Mouse (Mus musculus): ENCODE measurements around the gene Ugt8a. TPM values are rescaled to one million over a fixed set of nuclear protein-coding genes. Genes with fewer than 3 reads are reported as not detected.

Gene Ugt8a
- total RNA-seq, 2 experiments from 2014 or later: 0.13 to 0.33 TPM

GRCm38 (mm10) chr3:125874371-125874770, 64.0 kb downstream of the Ugt8a start:
- ATAC-seq (ENCODE audit: poor library complexity, severe bottlenecking): no peak

- ATAC-seq (ENCODE audit: poor library complexity, severe bottlenecking): no peak
Observed at GRCm38 (mm10) chr3:125869873-125870272, 68.5 kb downstream of the Ugt8a start.

GRCm38 (mm10) chr3:125861601-125862000, 76.8 kb downstream of the Ugt8a start:
- ATAC-seq (ENCODE audit: poor library complexity, severe bottlenecking): no peak

GRCm38 (mm10) chr3:125849163-125849872, 89.1 kb downstream of the Ugt8a start:
- ATAC-seq (ENCODE audit: poor library complexity, severe bottlenecking): peak; percentile 56

DNA sequence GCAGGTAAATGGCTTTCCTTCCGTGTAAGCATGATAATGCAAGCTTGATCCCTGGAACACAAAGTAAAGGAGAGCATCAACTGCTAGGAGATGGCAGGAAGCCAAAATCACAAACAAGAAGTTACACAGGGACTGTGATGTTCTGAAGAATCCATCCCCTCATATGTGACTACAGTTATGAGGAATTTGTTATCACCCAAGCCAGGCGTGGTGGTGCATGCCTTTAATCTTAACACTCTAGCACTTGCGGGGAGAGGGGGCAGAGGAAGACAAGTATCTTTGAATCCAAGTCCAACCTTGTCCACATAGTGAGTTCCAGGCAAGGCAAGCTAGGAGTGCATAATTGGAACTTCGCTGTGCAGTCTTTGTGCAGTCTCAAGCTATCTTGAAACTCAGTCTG, 110.4 kb downstream of the Ugt8a start:
- ATAC-seq (ENCODE audit: poor library complexity, severe bottlenecking): no peak

DNA sequence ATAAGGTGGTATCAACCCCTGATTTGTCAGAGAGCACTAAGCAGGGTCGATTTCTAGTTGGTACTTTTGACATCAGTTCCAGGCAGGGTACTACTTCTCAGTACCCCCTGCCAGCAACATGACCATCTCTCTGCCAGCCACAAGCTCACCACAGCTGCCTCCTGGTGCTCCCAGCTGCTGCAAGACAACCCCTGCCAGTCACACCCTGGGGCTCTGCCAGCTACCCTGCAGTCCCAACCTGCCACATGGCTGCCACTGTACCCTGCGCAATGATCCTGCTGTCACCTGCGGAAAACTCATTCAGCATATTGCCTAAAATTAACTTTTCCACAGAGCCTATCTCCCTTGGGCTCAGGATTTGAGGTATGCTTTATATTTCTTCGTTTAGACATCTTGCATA, 111.2 kb downstream of the Ugt8a start:
- no peak for ATAC-seq (ENCODE audit: poor library complexity, severe bottlenecking)

GRCm38 (mm10) chr3:125819741-125820140, 118.7 kb downstream of the Ugt8a start:
- ATAC-seq (ENCODE audit: poor library complexity, severe bottlenecking): no peak

Data from megakaryocyte, adult 5-6 weeks (primary cell).